In the genomic region with DNA sequence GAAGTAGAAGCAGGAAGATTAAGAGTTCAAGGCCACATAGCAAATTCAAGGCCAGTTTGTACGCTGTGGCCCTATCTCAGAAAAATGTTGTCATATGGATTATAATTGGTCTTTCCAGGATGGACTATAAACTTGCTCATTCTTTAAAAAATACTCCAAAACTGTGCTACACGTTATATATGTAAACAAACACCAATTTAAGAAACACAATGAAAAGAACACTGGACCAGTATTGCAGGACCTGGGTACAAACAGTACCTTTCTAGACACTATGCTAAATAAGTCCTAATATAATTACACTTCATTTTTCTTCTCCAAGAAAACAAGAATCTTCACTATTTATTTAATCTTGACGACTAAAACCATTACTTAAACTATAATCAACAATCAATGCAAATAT, we compare ENCODE assay signal across 18 mouse cellular contexts.
"Had no signal": no experiment of that assay in that cellular context is flagged by ENCODE, and none has a peak within 500 bp of the region (broad histone marks: within the 10 kb centered on the region; RNA-seq: fewer than 3 reads in every experiment).

No protein-coding gene starts in this region.

- H3K27me3 ChIP-seq: lung, embryonic 15.5 days; midbrain, embryonic 13.5 days; neural tube, embryonic 12.5 days had no signal

- DNase-seq: lung, adult 2 months; lung, postnatal 14 days; lung, postnatal 36 days; right cerebral cortex, postnatal 14 days; spleen, adult 18-20 months; thymus, adult 18-20 months; thymus, postnatal 14 days; thymus, postnatal 36 days had no signal

- ATAC-seq: lung, postnatal 0 days; midbrain, embryonic 13.5 days; midbrain, embryonic 16.5 days had no signal

- H3K4me3 ChIP-seq: lung, embryonic 15.5 days; megakaryocyte, embryonic 14.5 days; midbrain, embryonic 13.5 days; myocyte; neural tube, embryonic 12.5 days had no signal

- H3K4me1 ChIP-seq: megakaryocyte, embryonic 14.5 days; midbrain, embryonic 13.5 days; neural tube, embryonic 12.5 days had no signal

- H3K27ac ChIP-seq: liver, embryonic 14.5 days; lung, embryonic 15.5 days; macrophage; midbrain, embryonic 13.5 days; neural tube, embryonic 12.5 days had no signal

- H3K9me3 ChIP-seq: lung, embryonic 15.5 days; megakaryocyte, embryonic 14.5 days; midbrain, embryonic 13.5 days; neural tube, embryonic 12.5 days had no signal

- H3K36me3 ChIP-seq: lung, embryonic 15.5 days; midbrain, embryonic 13.5 days; neural tube, embryonic 12.5 days had no signal

- H3K4me2 ChIP-seq: lung, embryonic 15.5 days; midbrain, embryonic 11.5 days; midbrain, embryonic 13.5 days; neural tube, embryonic 12.5 days had no signal

- H3K9ac ChIP-seq: liver, embryonic 14.5 days; lung, embryonic 15.5 days; midbrain, embryonic 13.5 days; neural tube, embryonic 12.5 days had no signal
